Mouse (Mus musculus): ENCODE data around the gene Gpr62. TPM values are rescaled to one million over a fixed set of nuclear protein-coding genes. Genes with fewer than 3 reads are reported as not detected.
"Not testable (repeated sequence)": the region's sequence is repeated elsewhere in the genome, so short reads cannot be mapped to it uniquely, and the experiment has no call there.

Gpr62 gene
- polyA plus RNA-seq, 1 experiment from 2014 or later, result not detected

DNA sequence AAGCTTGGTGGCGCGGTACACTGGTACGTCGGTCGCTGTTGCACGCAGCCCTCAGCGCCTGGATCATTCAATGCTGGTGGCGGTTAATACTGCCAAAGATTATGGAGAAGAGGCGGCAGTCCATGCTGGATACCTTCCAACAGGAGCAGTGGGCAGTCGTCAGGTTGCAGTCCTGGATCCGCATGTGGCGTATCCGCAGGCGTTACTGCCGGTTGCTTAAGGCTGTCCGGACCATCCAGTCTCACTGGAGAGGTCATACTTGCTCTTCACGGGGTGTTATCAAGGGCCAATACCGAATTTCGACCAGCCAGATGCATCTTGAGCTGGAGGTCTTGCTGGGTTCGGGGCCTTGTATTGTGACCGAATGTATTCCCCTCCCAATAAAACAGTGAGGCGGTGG lies 36.1 kb upstream of the Gpr62 start:
- H3K9ac ChIP-seq (replicated peaks), result no peak overlapping the region
- no peak overlapping the region for H3K27ac ChIP-seq (ENCODE audit: low read depth)
- TF ChIP-seq EP300 (IDR thresholded peaks at IDR 0.05; ENCODE audit: low read depth) (no peak), CTCF (IDR thresholded peaks at IDR 0.05; ENCODE audit: low read depth) (no peak)
- H3K4me1 ChIP-seq (ENCODE audit: insufficient read depth), result no peaks in the 10 kb centered on the region
- ATAC-seq (no peak), DNase-seq (no peak)
- WGBS (ENCODE audit: insufficient replicate concordance), result 81% methylated on average over 22 of the region's 22 CpGs
- H3K4me2 ChIP-seq (ENCODE audit: low read depth, low read length), result no peak overlapping the region
- H3K4me3 ChIP-seq (ENCODE audit: low read depth, low read length), result no peak overlapping the region
- H3K9me3 ChIP-seq (ENCODE audit: low read length), result no peaks in the 10 kb centered on the region
- H3K36me3 ChIP-seq (replicated peaks; ENCODE audit: insufficient read depth, low read length), result no peaks in the 10 kb centered on the region
- no peaks in the 10 kb centered on the region for H3K27me3 ChIP-seq (ENCODE audit: insufficient read depth, low read length)

DNA sequence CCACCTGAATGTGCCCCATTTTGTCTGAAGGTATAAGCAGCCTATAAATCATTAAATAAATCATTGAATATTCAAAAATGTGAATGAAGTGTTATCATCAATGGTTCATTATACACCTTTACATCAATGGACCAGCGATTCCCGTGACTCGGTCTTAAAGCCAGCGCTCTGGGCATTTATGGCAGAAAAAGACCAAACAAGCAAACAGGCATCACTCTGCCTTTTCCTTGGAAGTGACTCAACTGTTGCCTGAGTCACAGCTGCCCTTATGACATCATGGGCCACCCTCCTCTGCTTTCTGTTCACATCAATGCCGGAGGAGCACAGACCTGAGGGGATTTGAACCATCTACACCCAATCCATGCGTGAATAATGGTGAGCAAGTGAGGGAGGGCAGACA lies 33.9 kb upstream of the Gpr62 start, which contains the start of gene Iqcf1:
Iqcf1 (plus strand) TSS at position 301 of the 400 bp plus-strand sequence.
- Histone ChIP-seq H3K27ac (ENCODE audit: low read depth) (no peak within 1 kb of the TSS), H3K9ac (replicated peaks) (no peak within 1 kb of the TSS), H3K4me3 (ENCODE audit: low read depth, low read length) (no peak within 1 kb of the TSS), H3K27me3 (ENCODE audit: insufficient read depth, low read length) (no peaks in the 10 kb centered on the region), H3K9me3 (ENCODE audit: low read length) (no peaks in the 10 kb centered on the region), H3K4me2 (ENCODE audit: low read depth, low read length) (no peak within 1 kb of the TSS), H3K36me3 (replicated peaks; ENCODE audit: insufficient read depth, low read length) (no peaks in the 10 kb centered on the region), H3K4me1 (ENCODE audit: insufficient read depth) (no peaks in the 10 kb centered on the region)
- 92% methylated on average over 6 of the region's 6 CpGs for WGBS (ENCODE audit: insufficient replicate concordance)
- DNase-seq (no peak), ATAC-seq (no peak)
- TF ChIP-seq EP300 (IDR thresholded peaks at IDR 0.05; ENCODE audit: low read depth) (no peak), CTCF (IDR thresholded peaks at IDR 0.05; ENCODE audit: low read depth) (no peak)

DNA sequence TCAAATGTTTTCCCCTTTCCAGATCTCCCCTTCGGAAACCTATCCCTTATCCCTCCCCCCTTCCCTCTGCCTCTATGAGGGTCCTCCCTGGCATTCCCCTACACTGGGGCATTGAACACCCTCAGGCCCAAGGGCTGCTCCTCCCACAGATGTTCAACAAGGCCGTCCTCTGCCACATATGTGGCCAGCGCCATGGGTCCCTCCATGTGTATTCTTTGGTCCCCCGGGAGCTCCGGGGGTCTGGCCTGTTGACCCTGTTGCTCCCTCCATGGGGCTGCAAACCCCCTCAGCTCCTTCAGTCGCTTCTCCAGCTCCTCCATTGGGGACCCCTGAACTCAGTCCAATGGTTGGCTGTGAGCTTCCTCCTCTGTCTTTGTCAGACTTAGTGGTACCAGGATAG lies 21.9 kb upstream of the Gpr62 start:
- H3K9ac ChIP-seq (replicated peaks); H3K4me1 ChIP-seq (ENCODE audit: insufficient read depth); H3K9me3 ChIP-seq (ENCODE audit: low read length); H3K4me2 ChIP-seq (ENCODE audit: low read depth, low read length); H3K27ac ChIP-seq (ENCODE audit: low read depth); ATAC-seq; DNase-seq; H3K27me3 ChIP-seq (ENCODE audit: insufficient read depth, low read length); H3K4me3 ChIP-seq (ENCODE audit: low read depth, low read length): not testable (repeated sequence)
- peaks cover 26% of the 10 kb centered on the region for H3K36me3 ChIP-seq (replicated peaks; ENCODE audit: insufficient read depth, low read length)
- 79% methylated on average over 6 of the region's 6 CpGs for WGBS (ENCODE audit: insufficient replicate concordance)

DNA sequence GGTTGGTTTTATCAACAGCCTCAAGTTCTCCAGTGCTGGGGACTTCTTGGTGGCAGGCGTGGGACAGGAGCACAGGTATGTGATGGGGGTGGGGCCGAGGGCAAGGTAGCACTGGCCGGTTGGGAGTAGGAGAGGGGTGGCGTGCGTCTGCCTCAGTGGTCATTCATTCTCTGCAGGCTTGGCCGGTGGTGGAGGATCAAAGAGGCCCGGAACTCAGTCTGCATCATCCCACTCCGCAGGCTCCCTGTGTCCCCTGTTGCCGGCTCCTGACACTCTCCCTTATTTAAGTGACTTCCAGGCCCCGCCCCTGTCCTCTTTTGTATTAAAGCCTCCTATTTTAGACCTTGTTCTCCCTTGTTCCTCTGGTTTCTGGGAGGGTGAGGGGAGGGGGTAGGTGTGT lies 19.3 kb upstream of the Gpr62 start:
- Histone ChIP-seq H3K27me3 (ENCODE audit: insufficient read depth, low read length) (no peaks in the 10 kb centered on the region), H3K9me3 (ENCODE audit: low read length) (no peaks in the 10 kb centered on the region), H3K36me3 (replicated peaks; ENCODE audit: insufficient read depth, low read length) (peaks cover 41% of the 10 kb centered on the region), H3K9ac (replicated peaks) (no peak overlapping the region), H3K4me1 (ENCODE audit: insufficient read depth) (no peaks in the 10 kb centered on the region), H3K27ac (ENCODE audit: low read depth) (no peak overlapping the region), H3K4me3 (ENCODE audit: low read depth, low read length) (no peak overlapping the region), H3K4me2 (ENCODE audit: low read depth, low read length) (no peak overlapping the region)
- ATAC-seq (no peak), DNase-seq (no peak)
- 79% methylated on average over 10 of the region's 10 CpGs for WGBS (ENCODE audit: insufficient replicate concordance)
- TF ChIP-seq EP300 (IDR thresholded peaks at IDR 0.05; ENCODE audit: low read depth) (no peak), CTCF (IDR thresholded peaks at IDR 0.05; ENCODE audit: low read depth) (no peak)

DNA sequence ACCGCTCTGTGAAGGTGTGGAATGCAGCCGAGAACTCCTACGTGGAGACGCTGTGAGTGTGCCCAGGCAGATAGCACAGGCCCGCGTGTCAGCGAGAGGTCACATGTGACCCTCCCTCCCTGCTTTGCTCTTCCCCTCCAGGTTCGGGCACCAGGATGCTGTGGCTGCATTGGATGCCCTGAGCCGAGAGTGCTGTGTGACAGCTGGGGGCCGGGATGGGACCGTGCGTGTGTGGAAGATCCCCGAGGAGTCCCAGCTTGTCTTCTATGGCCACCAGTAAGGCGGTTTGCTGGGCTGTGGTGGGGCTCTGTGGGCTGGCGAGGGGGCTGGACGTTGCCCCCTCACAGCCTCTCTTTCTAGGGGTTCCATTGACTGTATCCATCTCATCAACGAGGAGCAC lies 17.9 kb upstream of the Gpr62 start:
- no peak overlapping the region for H3K4me2 ChIP-seq (ENCODE audit: low read depth, low read length)
- no peak overlapping the region for H3K27ac ChIP-seq (ENCODE audit: low read depth)
- no peak for TF ChIP-seq CTCF (IDR thresholded peaks at IDR 0.05; ENCODE audit: low read depth)
- TF ChIP-seq EP300 (IDR thresholded peaks at IDR 0.05; ENCODE audit: low read depth), result no peak
- H3K9ac ChIP-seq (replicated peaks), result no peak overlapping the region
- H3K9me3 ChIP-seq (ENCODE audit: low read length), result no peaks in the 10 kb centered on the region
- 86% methylated on average over 17 of the region's 17 CpGs for WGBS (ENCODE audit: insufficient replicate concordance)
- H3K4me3 ChIP-seq (ENCODE audit: low read depth, low read length), result no peak overlapping the region
- peaks cover 42% of the 10 kb centered on the region for H3K36me3 ChIP-seq (replicated peaks; ENCODE audit: insufficient read depth, low read length)
- ATAC-seq (no peak), DNase-seq (no peak)
- H3K4me1 ChIP-seq (ENCODE audit: insufficient read depth), result no peaks in the 10 kb centered on the region
- H3K27me3 ChIP-seq (ENCODE audit: insufficient read depth, low read length), result no peaks in the 10 kb centered on the region

DNA sequence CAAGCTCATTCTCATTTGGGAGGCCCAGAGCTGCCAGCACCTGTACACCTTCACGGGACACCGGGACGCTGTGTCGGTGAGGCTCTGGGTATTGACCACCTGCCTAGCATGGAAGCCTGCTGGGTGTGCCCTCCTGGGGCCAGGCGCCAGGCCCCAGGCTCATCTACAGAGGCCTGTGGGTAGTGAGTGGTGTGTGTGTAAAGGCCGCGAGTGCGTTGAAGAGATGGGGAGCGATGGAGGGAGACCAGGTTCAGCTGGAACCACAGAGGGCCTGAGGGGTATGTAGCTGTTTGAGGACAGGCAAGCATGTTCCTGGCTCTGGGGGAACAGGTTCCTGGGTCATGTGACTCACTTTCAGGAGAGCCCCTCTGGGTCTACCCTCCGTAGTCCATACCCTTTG lies 17.4 kb upstream of the Gpr62 start:
- Histone ChIP-seq H3K4me1 (ENCODE audit: insufficient read depth) (peaks cover 2% of the 10 kb centered on the region), H3K27ac (ENCODE audit: low read depth) (no peak overlapping the region), H3K36me3 (replicated peaks; ENCODE audit: insufficient read depth, low read length) (peaks cover 42% of the 10 kb centered on the region), H3K4me3 (ENCODE audit: low read depth, low read length) (no peak overlapping the region), H3K4me2 (ENCODE audit: low read depth, low read length) (no peak overlapping the region), H3K27me3 (ENCODE audit: insufficient read depth, low read length) (no peaks in the 10 kb centered on the region), H3K9me3 (ENCODE audit: low read length) (no peaks in the 10 kb centered on the region), H3K9ac (replicated peaks) (no peak overlapping the region)
- no peak for ATAC-seq
- no peak for DNase-seq
- no peak for TF ChIP-seq CTCF (IDR thresholded peaks at IDR 0.05; ENCODE audit: low read depth)
- no peak for TF ChIP-seq EP300 (IDR thresholded peaks at IDR 0.05; ENCODE audit: low read depth)
- WGBS (ENCODE audit: insufficient replicate concordance), result 92% methylated on average over 10 of the region's 10 CpGs

DNA sequence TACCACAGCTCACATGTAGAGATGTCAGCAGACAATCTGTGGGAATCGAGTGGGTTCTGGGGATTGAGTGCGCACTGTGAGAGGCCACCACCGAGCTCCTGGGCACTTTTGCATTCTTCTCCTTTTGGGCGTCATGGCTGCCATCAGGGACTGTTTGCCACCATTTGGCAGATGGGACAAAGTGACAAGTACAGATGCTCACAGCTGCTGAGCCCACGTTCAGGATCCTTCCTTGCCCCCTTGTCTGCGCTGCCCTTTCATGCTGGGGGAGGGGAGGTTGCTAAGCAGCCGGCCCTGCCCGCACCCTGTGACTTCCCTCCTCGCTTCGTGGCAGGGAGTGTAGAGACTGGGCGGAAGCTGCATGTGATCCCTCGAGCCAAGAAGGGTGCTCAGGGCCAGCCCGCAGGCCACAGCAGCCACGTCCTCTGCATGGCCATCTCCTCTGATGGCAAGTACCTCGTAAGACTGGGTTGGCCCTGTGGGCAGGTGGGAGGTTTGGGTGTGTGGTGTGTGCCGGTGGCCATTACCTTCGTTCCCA lies 16.9 kb upstream of the Gpr62 start:
- Histone ChIP-seq H3K4me1 (ENCODE audit: insufficient read depth) (peaks cover 7% of the 10 kb centered on the region), H3K4me3 (ENCODE audit: low read depth, low read length) (no peak overlapping the region), H3K9me3 (ENCODE audit: low read length) (no peaks in the 10 kb centered on the region), H3K36me3 (replicated peaks; ENCODE audit: insufficient read depth, low read length) (peaks cover 42% of the 10 kb centered on the region), H3K4me2 (ENCODE audit: low read depth, low read length) (no peak overlapping the region), H3K9ac (replicated peaks) (no peak overlapping the region), H3K27ac (ENCODE audit: low read depth) (no peak overlapping the region), H3K27me3 (ENCODE audit: insufficient read depth, low read length) (no peaks in the 10 kb centered on the region)
- 80% methylated on average over 17 of the region's 17 CpGs for WGBS (ENCODE audit: insufficient replicate concordance)
- ATAC-seq (no peak), DNase-seq (no peak)
- TF ChIP-seq CTCF (IDR thresholded peaks at IDR 0.05; ENCODE audit: low read depth) (no peak), EP300 (IDR thresholded peaks at IDR 0.05; ENCODE audit: low read depth) (no peak)
